Mouse (Mus musculus): ENCODE data around the gene Trp53rkb.

Trp53rkb gene

GRCm38 (mm10) chr2:166834091-166834490 lies 41.8 kb downstream of the Trp53rkb start:
- DNase-seq (ENCODE audit: low read depth, low spot score) = no peak

- DNase-seq (ENCODE audit: low read depth, low spot score) = no peak
Measured at GRCm38 (mm10) chr2:166834796-166835195, 42.5 kb downstream of the Trp53rkb start.

- DNase-seq (ENCODE audit: low read depth, low spot score) = no peak
Measured at GRCm38 (mm10) chr2:166835581-166835980, 43.2 kb downstream of the Trp53rkb start.

- no peak for DNase-seq (ENCODE audit: low read depth, low spot score)
Measured at GRCm38 (mm10) chr2:166841813-166842212, 49.5 kb downstream of the Trp53rkb start.

All from embryo, embryonic 11.5 days (tissue).